In genomic region chr5:124290216-124290615, GRCm38 (mm10) we compare ENCODE assay signal across 18 mouse cellular contexts. TPM values are rescaled to one million over a fixed set of nuclear protein-coding genes. Genes with fewer than 3 reads are reported as not detected.
DNase-seq lines count a peak whose midpoint lies in the region.
"Had no signal": no experiment of that assay in that cellular context is flagged by ENCODE, and none has a peak within 500 bp of the region (broad histone marks: within the 10 kb centered on the region; RNA-seq: fewer than 3 reads in every experiment).

No protein-coding gene starts in this region.

- peak; percentile 14 to 47 for DNase-seq in frontal cortex, adult 2 months (ENCODE audit: extremely low spot score in 1 of 2, low spot score in 1 of 2)
- no peak for DNase-seq in frontal cortex, postnatal 25 days (ENCODE audit: low spot score in 2 of 2)
- DNase-seq in right cerebral cortex, postnatal 36 days (ENCODE audit: low spot score in 2 of 2), result peak; percentile 17 to 35
- no peak for DNase-seq in right cerebral cortex, postnatal 14 days
- DNase-seq in brain, adult 2 months (ENCODE audit: low read depth, low spot score), result peak; percentile 62
- no peak for DNase-seq in heart, postnatal 36 days
- no peak for DNase-seq in layer of hippocampus, postnatal 25 days (ENCODE audit: extremely low spot score in 1 of 2, low spot score in 1 of 2)
- DNase-seq: adrenal gland, adult 8-10 months; adrenal gland, postnatal 14 days; adrenal gland, postnatal 36 days; B cell, adult 2 months; cerebellum, adult 11 months; cerebellum, adult 18-20 months; cerebellum, adult 8-10 months; cerebellum, adult 9-11 months; cerebellum, postnatal 14 days; cerebellum, postnatal 36 days; forebrain, postnatal 0 days had no signal

- intact Hi-C loops in heart, postnatal 36 days (cut with DNase I), result no loop called here

RNA-seq across cellular contexts. Expression of gene Mphosph9, which starts 37.6 kb away (rescaled TPM):
- 21.1 and 21.7 TPM in 2 replicates for polyA plus RNA-seq in frontal cortex, adult 2 months (2012; rRNA removed)
- 1 to 10 TPM; 5.4 to 5.8 TPM for total RNA-seq in heart, postnatal 36 days (2021)
- 10 to 100 TPM; 13.7 to 22.4 TPM for total RNA-seq in layer of hippocampus, postnatal 25 days (2021)

RNA-seq across cellular contexts. Expression of gene 2810006K23Rik, which starts 37.7 kb away (rescaled TPM):
- 14.6 and 15.6 TPM in 2 replicates for polyA plus RNA-seq in frontal cortex, adult 2 months (2012; rRNA removed)
- 10 to 100 TPM; 12.1 to 13.1 TPM for total RNA-seq in heart, postnatal 36 days (2021)
- 10 to 100 TPM; 13.4 to 16.9 TPM for total RNA-seq in layer of hippocampus, postnatal 25 days (2021)

RNA-seq across cellular contexts. Expression of gene Pitpnm2, which starts 40.7 kb away (rescaled TPM):
- polyA plus RNA-seq in frontal cortex, adult 2 months (2012; rRNA removed), result 195 and 196 TPM in 2 replicates
- 10 to 100 TPM; 43.9 to 45.5 TPM for total RNA-seq in heart, postnatal 36 days (2021)
- total RNA-seq in layer of hippocampus, postnatal 25 days (2021), result 100 to 1,000 TPM; 255 to 312 TPM

Comparison
In these comparisons a context has a peak if more than half of its experiments do, and no peak if none do; other contexts are left out.
1. DNase-seq: peak in frontal cortex, adult 2 months (2 of 2), right cerebral cortex, postnatal 36 days (2 of 2) and brain, adult 2 months (single experiment); none in frontal cortex, postnatal 25 days (0 of 2), right cerebral cortex, postnatal 14 days (single experiment), heart, postnatal 36 days (0 of 2) and layer of hippocampus, postnatal 25 days (0 of 2).
2. RNA of gene Pitpnm2, which starts 40.7 kb away (total RNA-seq): 255 to 312 TPM in layer of hippocampus, postnatal 25 days; 43.9 to 45.5 TPM in heart, postnatal 36 days; every median in the first group is over 4 times any median in the second.